Mouse (Mus musculus) intestine, embryonic 16.5 days (tissue): ENCODE data around the gene Exoc6. TPM values are rescaled to one million over a fixed set of nuclear protein-coding genes. Genes with fewer than 3 reads are reported as not detected.
A peak's percentile ranks its signal among the peaks of the same experiment; 100 is the strongest.

ENCODE experiments used
- ATAC-seq: fragments of 200-750 bp; cut with Nextera tagmentation; 2 replicates; pipeline ENCODE4 v1.8.0; 2017; ENCODE audit warnings: moderate TSS enrichment, moderate library complexity
- H3K27ac ChIP-seq: fragments of 300-500 bp; sonication (generic); 2 replicates; pipeline ENCODE4 v1.5.1; 2014; ENCODE audit warnings: mild to moderate bottlenecking, low read length
- H3K27me3 ChIP-seq: fragments of 300-500 bp; sonication (generic); replicated peaks from 2 replicates; pipeline ENCODE4 v1.6.1; 2014; ENCODE audit warnings: low read length, control low read depth, mixed read lengths; ENCODE audit not compliant: control insufficient read depth, insufficient read depth
- H3K36me3 ChIP-seq: fragments of 300-500 bp; sonication (generic); 2 replicates; pipeline ENCODE4 v1.6.1; 2014; ENCODE audit warnings: low read length, control low read depth; ENCODE audit not compliant: control insufficient read depth, insufficient read depth
- H3K4me1 ChIP-seq: fragments of 300-500 bp; sonication (generic); 2 replicates; pipeline ENCODE4 v1.6.1; 2014; ENCODE audit warnings: low read length, control low read depth, mixed read lengths; ENCODE audit not compliant: control insufficient read depth, insufficient read depth
- H3K4me2 ChIP-seq: fragments of 300-500 bp; sonication (generic); 2 replicates; pipeline ENCODE4 v1.6.1; 2014; ENCODE audit warnings: low read depth, low read length, control low read depth
- H3K4me3 ChIP-seq: fragments of 300-500 bp; sonication (generic); 2 replicates; pipeline ENCODE4 v1.5.1; 2014; ENCODE audit warnings: mild to moderate bottlenecking, low read length
- H3K9ac ChIP-seq: fragments of 300-500 bp; sonication (generic); 2 replicates; pipeline ENCODE4 v1.6.1; 2014; ENCODE audit warnings: low read depth, low read length
- H3K9me3 ChIP-seq: fragments of 300-500 bp; sonication (generic); 2 replicates; pipeline ENCODE4 v1.6.1; 2016; ENCODE audit warnings: low read length, control low read depth; ENCODE audit not compliant: control insufficient read depth
- WGBS: fragments of 180-500 bp; shearing (Covaris S2); extraction: QIAGEN DNeasy Blood & Tissue Kit; methylation state at CpG from one replicate; pipeline ENCODE4 v1.1.7; 2014; 5-methylcytosine and 5-hydroxymethylcytosine counted together
- polyA plus RNA-seq: library from polyadenylated mRNA; unstranded; fragments of >200 nt; fragmentation: Nextera tagmentation; extraction: Ambion mirVana; gene quantifications from 2 replicates; pipeline ENCODE4 v1.2.1, GENCODE M21; 2015

Gene Exoc6
- polyA plus RNA-seq, 1 experiment from 2014 or later: 21.7 TPM

DNA sequence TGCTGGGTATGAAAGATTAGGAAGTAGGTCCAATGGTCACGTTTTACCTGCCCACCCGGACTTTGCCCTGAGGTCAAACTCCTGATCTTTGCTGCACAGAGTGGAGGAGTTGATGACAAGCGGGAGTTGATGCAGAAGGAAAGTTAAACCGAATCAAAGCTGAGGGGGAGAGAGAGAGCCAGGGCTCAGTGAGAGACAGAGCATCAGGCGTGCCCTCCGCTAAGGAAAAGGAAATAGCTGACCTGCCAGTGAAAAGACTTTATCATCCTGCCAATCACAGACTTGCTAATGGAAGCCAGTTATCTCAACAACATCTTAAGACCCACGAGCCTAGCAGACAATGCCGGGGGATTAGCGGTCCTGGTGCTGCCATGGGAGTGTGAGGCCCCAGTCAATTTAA is 106.2 kb downstream of the Exoc6 start:
- H3K27me3 ChIP-seq: no peaks in the 10 kb centered on the region
- no peaks in the 10 kb centered on the region for H3K9me3 ChIP-seq
- WGBS: 24% methylated on average over 9 of the region's 9 CpGs
- no peaks in the 10 kb centered on the region for H3K36me3 ChIP-seq
- H3K27ac ChIP-seq: no peak overlapping the region
- no peak overlapping the region for H3K4me2 ChIP-seq
- H3K4me1 ChIP-seq: no peaks in the 10 kb centered on the region
- H3K4me3 ChIP-seq: no peak overlapping the region
- no peak overlapping the region for H3K9ac ChIP-seq
- no peak for ATAC-seq

DNA sequence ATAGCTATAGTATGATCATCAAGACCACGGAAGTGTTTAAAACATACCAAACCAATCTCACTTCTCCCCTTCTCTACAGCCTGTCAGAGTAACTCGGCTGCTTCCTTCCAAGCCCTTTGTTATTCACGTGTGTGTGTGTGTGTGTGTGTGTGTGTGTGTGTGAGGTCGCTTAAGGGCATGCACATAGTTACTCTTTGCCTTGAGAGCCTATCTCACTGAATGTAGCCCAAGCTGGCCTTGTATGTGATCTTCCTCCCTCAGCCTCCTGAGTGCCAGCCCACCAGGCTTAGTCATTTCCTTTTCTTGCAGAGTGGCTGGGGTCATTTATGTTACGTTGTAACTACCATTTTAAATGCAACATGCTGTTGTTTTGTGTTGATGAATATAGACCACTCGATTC is 115.0 kb downstream of the Exoc6 start:
- ATAC-seq: no peak
- no peak overlapping the region for H3K4me2 ChIP-seq
- H3K4me3 ChIP-seq: no peak overlapping the region
- H3K27ac ChIP-seq: no peak overlapping the region
- no peaks in the 10 kb centered on the region for H3K27me3 ChIP-seq
- H3K9me3 ChIP-seq: no peaks in the 10 kb centered on the region
- H3K36me3 ChIP-seq: no peaks in the 10 kb centered on the region
- WGBS: 68% methylated on average over 6 of the region's 6 CpGs
- no peaks in the 10 kb centered on the region for H3K4me1 ChIP-seq
- no peak overlapping the region for H3K9ac ChIP-seq

DNA sequence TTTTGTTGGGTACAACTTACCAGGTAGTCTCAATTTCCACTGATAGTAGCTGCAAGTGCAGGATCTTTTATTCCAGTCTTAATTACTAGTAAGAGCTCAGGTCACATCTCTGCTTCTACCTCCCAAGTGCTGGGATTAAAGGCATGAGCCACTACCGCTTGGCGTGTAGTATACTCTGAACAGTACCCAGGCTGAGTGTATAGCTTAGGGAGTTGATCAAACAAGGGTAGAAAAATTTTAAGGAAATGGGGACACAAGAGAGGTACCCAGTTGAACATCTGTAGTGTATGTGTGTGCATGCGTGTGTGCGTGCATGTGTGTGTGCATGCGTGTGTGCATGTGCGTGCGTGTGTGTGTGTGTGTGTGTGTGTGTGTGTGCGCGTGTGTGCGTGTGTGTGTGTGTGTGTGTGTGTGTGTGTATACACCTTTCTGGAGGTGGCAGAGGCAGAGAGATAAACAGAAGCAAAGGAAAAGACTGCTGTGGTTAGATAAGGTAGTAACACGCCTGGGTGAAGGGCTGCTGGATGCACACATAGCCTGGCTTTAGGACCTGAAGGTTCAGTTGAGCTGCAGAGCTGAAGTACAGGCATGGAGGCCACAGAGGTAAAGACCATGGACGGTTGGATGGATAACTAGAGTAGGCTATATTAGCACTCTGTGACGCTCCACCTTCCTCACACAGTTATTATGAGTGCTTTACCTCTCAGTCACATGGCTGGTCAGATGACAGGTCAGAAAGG is 117.8 kb downstream of the Exoc6 start:
- WGBS: 58% methylated on average over 13 of the region's 13 CpGs
- Histone ChIP-seq H3K27ac (no peak overlapping the region), H3K9ac (no peak overlapping the region), H3K4me2 (no peak overlapping the region), H3K4me3 (no peak overlapping the region), H3K36me3 (no peaks in the 10 kb centered on the region), H3K27me3 (no peaks in the 10 kb centered on the region), H3K9me3 (no peaks in the 10 kb centered on the region), H3K4me1 (no peaks in the 10 kb centered on the region)
- ATAC-seq: peak; percentile 33; the same call in 1 of the 2 replicates

DNA sequence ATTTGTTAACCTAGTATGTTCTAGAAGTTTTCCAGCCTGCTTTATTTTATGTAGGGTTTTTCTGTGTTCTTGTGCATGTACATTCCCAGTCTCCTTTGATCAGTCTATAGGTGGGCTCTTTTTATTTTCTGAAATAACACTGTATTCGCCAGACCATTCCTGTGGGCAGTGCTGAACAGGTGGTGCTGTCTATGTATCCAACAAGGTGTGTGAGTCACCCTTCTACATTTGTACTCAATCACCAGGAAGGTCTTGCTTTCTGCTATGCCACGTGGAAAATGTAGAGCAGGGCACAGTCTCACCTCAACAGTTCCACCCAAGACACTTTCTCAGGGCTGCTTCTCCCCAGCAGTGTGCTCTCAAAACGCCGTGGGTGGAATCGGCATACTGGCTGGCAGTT is 118.4 kb downstream of the Exoc6 start:
- H3K9me3 ChIP-seq: no peaks in the 10 kb centered on the region
- no peaks in the 10 kb centered on the region for H3K4me1 ChIP-seq
- H3K36me3 ChIP-seq: no peaks in the 10 kb centered on the region
- H3K27me3 ChIP-seq: no peaks in the 10 kb centered on the region
- H3K27ac ChIP-seq: no peak overlapping the region
- ATAC-seq: no peak
- H3K9ac ChIP-seq: no peak overlapping the region
- no peak overlapping the region for H3K4me3 ChIP-seq
- H3K4me2 ChIP-seq: no peak overlapping the region
- WGBS: 89% methylated on average over 5 of the region's 5 CpGs

DNA sequence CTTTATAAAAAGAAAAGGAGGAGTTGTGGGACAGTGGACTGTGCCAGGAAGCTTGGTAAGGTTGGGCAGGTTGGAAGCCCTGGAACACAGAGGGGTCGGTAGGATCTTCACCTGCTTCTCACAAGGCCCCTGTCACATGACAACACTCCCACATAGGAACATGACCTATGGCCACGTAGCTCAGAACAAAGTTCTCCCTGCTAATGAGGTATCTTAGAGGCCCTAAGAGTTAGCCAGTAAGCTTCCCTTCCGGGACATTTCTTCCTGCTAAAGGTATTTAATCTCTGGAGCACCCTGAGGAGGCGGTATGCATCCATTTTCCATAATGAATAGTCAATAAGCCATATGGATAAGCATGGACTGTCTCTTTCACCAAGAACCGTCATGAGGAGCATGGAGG is 119.3 kb downstream of the Exoc6 start:
- H3K4me2 ChIP-seq: no peak overlapping the region
- H3K4me1 ChIP-seq: no peaks in the 10 kb centered on the region
- ATAC-seq: peak; percentile 71
- H3K4me3 ChIP-seq: no peak overlapping the region
- H3K27me3 ChIP-seq: no peaks in the 10 kb centered on the region
- 84% methylated on average over 5 of the region's 5 CpGs for WGBS
- H3K27ac ChIP-seq: no peak overlapping the region
- H3K36me3 ChIP-seq: no peaks in the 10 kb centered on the region
- no peaks in the 10 kb centered on the region for H3K9me3 ChIP-seq
- no peak overlapping the region for H3K9ac ChIP-seq

DNA sequence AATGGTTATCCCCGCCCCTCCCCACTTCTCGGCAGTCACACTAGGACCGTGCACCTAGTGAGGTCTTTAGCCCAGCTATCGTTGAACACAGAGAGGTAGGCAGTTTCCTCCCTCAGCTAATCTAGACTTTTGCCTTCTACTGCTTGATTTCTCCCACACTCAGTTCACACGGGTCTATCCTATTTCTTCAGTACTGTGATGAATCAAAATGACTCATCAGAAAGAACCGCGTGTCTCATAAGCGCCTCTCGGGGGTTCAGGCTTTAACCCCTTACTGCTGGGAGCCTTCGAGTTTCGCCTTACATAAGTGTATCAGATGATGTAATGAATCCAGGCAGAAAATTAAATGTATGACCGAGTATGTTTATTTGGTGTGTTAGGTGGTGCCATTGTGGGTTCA is 123.2 kb downstream of the Exoc6 start:
- no peak for ATAC-seq

DNA sequence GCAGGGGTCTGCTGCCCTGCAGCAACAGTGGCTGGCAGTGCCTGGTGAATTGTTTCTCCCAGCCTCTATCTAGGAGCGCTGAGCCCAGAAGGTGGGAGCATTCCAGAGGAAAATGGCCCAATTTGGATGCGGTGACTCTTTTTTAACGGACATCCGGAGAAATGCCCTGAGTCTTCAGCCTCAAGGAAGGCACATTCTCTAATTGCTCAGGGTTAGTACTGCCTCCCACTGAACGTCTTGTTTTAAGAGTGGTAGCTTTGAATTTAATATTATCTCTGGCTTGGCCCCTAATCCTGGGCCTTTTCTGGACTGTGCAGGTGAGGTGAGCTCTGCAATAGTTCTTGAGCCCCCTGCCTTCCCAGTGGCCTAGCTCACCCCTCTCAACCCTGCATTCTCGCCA is 135.1 kb downstream of the Exoc6 start, which contains the start of gene Cyp26c1:
Gene Cyp26c1, plus strand, starts transcription at position 301 of the 400 bp plus-strand sequence.
- Histone ChIP-seq H3K4me2 (no peak within 1 kb of the TSS), H3K4me3 (no peak within 1 kb of the TSS), H3K27ac (no peak within 1 kb of the TSS), H3K27me3 (peaks cover 63% of the 10 kb centered on the region), H3K9me3 (no peaks in the 10 kb centered on the region), H3K9ac (no peak within 1 kb of the TSS), H3K4me1 (no peaks in the 10 kb centered on the region; the same call in 1 of the 2 replicates), H3K36me3 (no peaks in the 10 kb centered on the region)
- ATAC-seq: no peak
- WGBS: 31% methylated on average over 6 of the region's 6 CpGs

More for the DNA sequence above, 123.2 kb downstream of the Exoc6 start:
- Histone ChIP-seq H3K27me3 (no peaks in the 10 kb centered on the region), H3K27ac (no peak overlapping the region), H3K9me3 (no peaks in the 10 kb centered on the region), H3K4me1 (no peaks in the 10 kb centered on the region), H3K36me3 (no peaks in the 10 kb centered on the region), H3K4me3 (no peak overlapping the region), H3K4me2 (no peak overlapping the region), H3K9ac (no peak overlapping the region)
- WGBS: 54% methylated on average over 12 of the region's 12 CpGs

DNA sequence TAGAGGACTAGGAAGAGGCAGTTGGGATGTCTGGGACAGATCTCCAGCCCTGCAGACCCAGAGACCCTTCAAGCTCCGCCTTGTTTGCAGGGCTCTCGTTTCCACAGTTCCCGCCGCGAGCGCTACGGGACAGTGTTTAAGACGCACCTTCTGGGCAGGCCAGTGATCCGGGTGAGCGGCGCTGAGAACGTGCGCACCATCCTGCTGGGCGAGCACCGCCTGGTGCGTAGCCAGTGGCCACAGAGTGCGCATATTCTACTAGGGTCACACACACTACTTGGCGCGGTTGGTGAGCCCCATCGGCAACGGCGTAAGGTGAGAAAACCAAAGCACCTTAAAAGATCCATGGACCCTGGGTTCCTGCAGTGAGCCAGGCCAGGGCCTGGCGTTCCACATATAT is 136.1 kb downstream of the Exoc6 start:
- H3K36me3 ChIP-seq: no peaks in the 10 kb centered on the region
- H3K9me3 ChIP-seq: no peaks in the 10 kb centered on the region
- no peak overlapping the region for H3K4me3 ChIP-seq
- ATAC-seq: no peak
- no peaks in the 10 kb centered on the region; the same call in 1 of the 2 replicates for H3K4me1 ChIP-seq
- H3K27ac ChIP-seq: no peak overlapping the region
- WGBS: 12% methylated on average over 23 of the region's 23 CpGs
- H3K4me2 ChIP-seq: no peak overlapping the region
- no peak overlapping the region for H3K9ac ChIP-seq
- H3K27me3 ChIP-seq: peaks cover 73% of the 10 kb centered on the region

DNA sequence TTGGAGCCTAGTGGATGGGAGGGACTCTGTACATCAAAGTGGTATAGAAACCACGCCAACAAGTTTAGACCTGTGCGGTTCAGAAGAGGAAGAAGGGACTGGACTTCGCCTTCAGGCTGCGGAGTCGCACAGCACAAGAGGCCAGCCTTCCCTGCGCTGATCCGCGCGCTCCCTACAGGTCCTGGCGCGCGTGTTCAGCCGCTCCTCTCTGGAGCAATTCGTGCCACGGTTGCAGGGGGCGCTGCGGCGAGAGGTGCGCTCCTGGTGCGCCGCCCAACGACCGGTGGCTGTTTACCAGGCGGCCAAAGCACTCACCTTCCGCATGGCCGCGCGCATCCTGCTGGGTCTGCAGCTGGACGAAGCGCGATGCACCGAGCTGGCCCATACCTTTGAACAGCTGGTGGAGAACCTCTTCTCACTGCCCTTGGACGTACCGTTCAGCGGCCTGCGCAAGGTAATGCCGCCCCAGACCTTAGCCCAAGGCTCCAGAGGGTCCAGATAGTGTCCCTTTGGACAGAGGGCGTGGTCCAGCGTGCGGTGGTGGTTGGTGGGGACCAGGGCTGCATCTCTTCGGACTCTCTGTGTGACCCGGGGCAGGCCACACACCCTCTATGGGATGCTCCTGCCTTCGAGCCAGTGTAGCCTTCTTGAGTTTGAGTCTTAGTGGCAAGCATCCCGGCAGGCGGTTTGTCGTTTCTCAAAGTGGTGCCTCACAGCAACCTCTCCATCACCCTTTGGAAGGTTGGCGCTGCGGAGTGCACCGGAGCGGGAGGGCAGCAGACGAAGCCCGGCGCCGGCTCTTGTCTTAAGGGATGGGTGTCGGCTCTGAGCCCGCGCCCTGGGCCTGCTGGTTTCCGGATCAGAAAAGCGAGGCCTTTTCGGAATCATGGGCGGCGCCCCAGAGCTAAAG is 137.0 kb downstream of the Exoc6 start:
- Histone ChIP-seq H3K4me3 (no peak overlapping the region), H3K9ac (no peak overlapping the region), H3K27me3 (peaks cover 81% of the 10 kb centered on the region), H3K27ac (no peak overlapping the region), H3K4me2 (no peak overlapping the region), H3K9me3 (no peaks in the 10 kb centered on the region), H3K36me3 (no peaks in the 10 kb centered on the region), H3K4me1 (no peaks in the 10 kb centered on the region; the same call in 1 of the 2 replicates)
- no peak for ATAC-seq
- WGBS: 9% methylated on average over 62 of the region's 62 CpGs
